Mouse (Mus musculus) liver, embryonic 16.5 days (tissue): Measurements from ENCODE around the gene Dhdds. TPM values are rescaled to one million over a fixed set of nuclear protein-coding genes. Genes with fewer than 3 reads are reported as not detected.

Source experiments
- ATAC-seq: fragments of 200-750 bp; cut with Nextera tagmentation; 2 replicates; pipeline ENCODE4 v1.8.0; 2017; ENCODE audit warnings: low read depth, mild to moderate bottlenecking, moderate number of reproducible peaks, moderate library complexity
- H3K27ac ChIP-seq: fragments of 300-500 bp; sonication (generic); 2 replicates; pipeline ENCODE4 v1.5.1; 2014; ENCODE audit warnings: mild to moderate bottlenecking, low read length
- H3K27me3 ChIP-seq: fragments of 300-500 bp; sonication (generic); 2 replicates; pipeline ENCODE4 v1.6.1; 2014; ENCODE audit warnings: low read depth, low read length, mixed read lengths; ENCODE audit not compliant: control insufficient read depth, insufficient read depth
- H3K36me3 ChIP-seq: fragments of 300-500 bp; sonication (generic); 2 replicates; pipeline ENCODE4 v1.6.1; 2014; ENCODE audit warnings: mild to moderate bottlenecking; ENCODE audit not compliant: control insufficient read depth, insufficient read depth
- H3K4me1 ChIP-seq: fragments of 300-500 bp; sonication (generic); 2 replicates; pipeline ENCODE4 v1.6.1; 2014; ENCODE audit warnings: low read depth, low read length, mixed read lengths; ENCODE audit not compliant: control insufficient read depth
- H3K4me2 ChIP-seq: fragments of 300-500 bp; sonication (generic); 2 replicates; pipeline ENCODE4 v1.6.1; 2014; ENCODE audit warnings: low read depth, low read length, mixed read lengths
- H3K4me3 ChIP-seq: fragments of 300-500 bp; sonication (generic); 2 replicates; pipeline ENCODE4 v1.5.1; 2014; ENCODE audit warnings: low read depth, mild to moderate bottlenecking, low read length
- H3K9ac ChIP-seq: fragments of 300-500 bp; sonication (generic); 2 replicates; pipeline ENCODE4 v1.6.1; 2014; ENCODE audit warnings: low read depth, low read length
- H3K9me3 ChIP-seq: fragments of 300-500 bp; sonication (generic); replicated peaks from 2 replicates; pipeline ENCODE4 v1.6.1; 2016; ENCODE audit warnings: low read length; ENCODE audit not compliant: control insufficient read depth
- WGBS: fragments of 180-500 bp; shearing (Covaris S2); extraction: QIAGEN DNeasy Blood & Tissue Kit; methylation state at CpG from one replicate; pipeline ENCODE4 v1.1.7; 2014; ENCODE audit not compliant: insufficient replicate concordance; 5-methylcytosine and 5-hydroxymethylcytosine counted together
- polyA plus RNA-seq: library from polyadenylated mRNA; unstranded; fragments of >200 nt; fragmentation: Nextera tagmentation; extraction: Ambion mirVana; gene quantifications from 2 replicates; pipeline ENCODE4 v1.2.1, GENCODE M21; 2015

The Dhdds gene
- polyA plus RNA-seq, 1 experiment from 2014 or later: 20.2 TPM

DNA sequence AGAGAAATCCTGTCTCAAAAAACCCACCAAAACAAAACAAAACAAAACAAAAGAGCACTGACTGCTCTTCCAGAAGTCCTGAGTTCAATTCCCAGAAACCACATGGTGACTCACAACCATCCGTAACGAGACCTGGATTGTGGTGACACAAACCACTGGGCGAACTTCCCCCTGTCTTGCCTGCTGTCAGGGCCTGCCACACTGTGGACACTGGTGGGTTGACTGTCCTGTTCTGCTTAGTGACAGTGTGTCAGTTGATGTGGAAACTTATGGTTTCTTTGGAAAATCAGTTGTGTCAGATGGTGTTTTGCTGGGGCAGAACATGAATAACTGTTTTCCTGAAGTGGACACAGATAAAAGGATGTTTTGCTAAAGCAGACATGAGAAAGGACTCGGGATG, 58.0 kb downstream of the Dhdds start:
- no peaks in the 10 kb centered on the region for H3K27me3 ChIP-seq
- 53% methylated on average over 4 of the region's 4 CpGs for WGBS
- no peak for ATAC-seq
- no peaks in the 10 kb centered on the region for H3K36me3 ChIP-seq
- peaks cover 7% of the 10 kb centered on the region for H3K4me1 ChIP-seq
- no peak overlapping the region for H3K4me2 ChIP-seq
- no peak overlapping the region for H3K9ac ChIP-seq
- H3K9me3 ChIP-seq: no peaks in the 10 kb centered on the region
- no peak overlapping the region for H3K4me3 ChIP-seq
- no peak overlapping the region for H3K27ac ChIP-seq

GRCm38 (mm10) chr4:133941576-133941975, 59.1 kb downstream of the Dhdds start:
- 0 out of 2 replicates have a peak, but pooled peaks have one; percentile 9 for ATAC-seq
- Histone ChIP-seq H3K4me2 (no peak overlapping the region), H3K9me3 (no peaks in the 10 kb centered on the region), H3K4me3 (no peak overlapping the region), H3K9ac (no peak overlapping the region), H3K4me1 (peaks cover 7% of the 10 kb centered on the region), H3K27me3 (no peaks in the 10 kb centered on the region), H3K27ac (no peak overlapping the region), H3K36me3 (no peaks in the 10 kb centered on the region)
- WGBS: 40% methylated on average over 3 of the region's 3 CpGs

DNA sequence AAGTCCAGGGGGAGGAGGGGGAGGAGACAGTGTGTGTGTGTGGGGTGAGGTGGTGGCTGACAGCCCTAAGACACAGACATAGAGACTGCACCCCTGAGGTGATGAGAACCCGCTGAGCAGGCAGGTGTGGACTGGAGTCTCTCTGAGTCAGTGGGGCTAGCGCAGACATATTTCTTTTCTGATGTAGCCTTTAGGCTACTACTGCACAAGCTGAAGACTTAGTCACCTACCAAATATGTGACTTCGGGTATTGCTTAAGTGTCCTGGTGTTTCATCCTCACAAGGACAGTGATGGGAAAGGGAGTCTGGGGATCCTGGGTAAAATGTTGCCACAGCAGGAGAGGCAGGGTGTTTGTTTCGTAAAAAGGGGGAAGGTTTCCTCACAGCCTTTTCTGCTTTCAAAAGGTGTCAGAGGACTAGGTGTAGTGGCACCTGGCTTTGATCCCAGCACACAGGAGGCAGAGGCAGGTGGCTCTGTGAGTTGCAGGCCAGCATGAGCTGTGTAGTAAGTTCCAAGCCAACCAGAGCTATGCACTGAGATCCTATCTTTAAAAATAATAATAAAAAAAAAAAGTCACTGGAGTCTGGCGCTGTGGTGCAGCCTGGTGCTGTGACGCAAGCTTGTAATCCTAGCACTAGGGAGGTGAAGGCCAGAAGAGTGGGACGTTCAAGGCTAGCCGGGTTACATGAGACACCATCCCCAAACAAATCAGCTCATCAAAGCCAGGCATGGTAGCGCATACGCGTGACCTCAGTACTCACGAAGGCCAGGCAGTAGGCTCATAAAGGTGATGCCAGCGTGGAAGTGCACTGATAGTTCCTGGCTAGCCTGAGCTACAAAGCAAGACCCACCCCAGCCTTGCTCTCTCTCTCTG, 60.1 kb downstream of the Dhdds start:
- Histone ChIP-seq H3K4me1 (peaks cover 7% of the 10 kb centered on the region), H3K9me3 (no peaks in the 10 kb centered on the region), H3K4me3 (no peak overlapping the region), H3K9ac (no peak overlapping the region), H3K27ac (no peak overlapping the region), H3K36me3 (no peaks in the 10 kb centered on the region), H3K27me3 (no peaks in the 10 kb centered on the region), H3K4me2 (no peak overlapping the region)
- peak; percentile 16; the same call in 1 of the 2 replicates for ATAC-seq
- WGBS: 70% methylated on average over 13 of the region's 13 CpGs

- no peaks in the 10 kb centered on the region for H3K36me3 ChIP-seq
- no peak overlapping the region for H3K4me2 ChIP-seq
- H3K4me3 ChIP-seq: no peak overlapping the region
- no peaks in the 10 kb centered on the region for H3K27me3 ChIP-seq
- peaks cover 7% of the 10 kb centered on the region for H3K4me1 ChIP-seq
- no peak overlapping the region for H3K27ac ChIP-seq
- no peaks in the 10 kb centered on the region for H3K9me3 ChIP-seq
- 40% methylated on average over 2 of the region's 2 CpGs for WGBS
- no peak for ATAC-seq
- H3K9ac ChIP-seq: no peak overlapping the region
Measured at GRCm38 (mm10) chr4:133938077-133938476, 62.6 kb downstream of the Dhdds start.

- 53% methylated on average over 3 of the region's 3 CpGs for WGBS
- Histone ChIP-seq H3K9ac (no peak overlapping the region), H3K4me2 (no peak overlapping the region), H3K4me3 (no peak overlapping the region), H3K9me3 (no peaks in the 10 kb centered on the region), H3K27ac (no peak overlapping the region), H3K36me3 (no peaks in the 10 kb centered on the region), H3K27me3 (no peaks in the 10 kb centered on the region), H3K4me1 (peaks cover 6% of the 10 kb centered on the region; the same call in 1 of the 2 replicates)
- ATAC-seq: no peak
Measured at GRCm38 (mm10) chr4:133931785-133932184, 68.9 kb downstream of the Dhdds start.

DNA sequence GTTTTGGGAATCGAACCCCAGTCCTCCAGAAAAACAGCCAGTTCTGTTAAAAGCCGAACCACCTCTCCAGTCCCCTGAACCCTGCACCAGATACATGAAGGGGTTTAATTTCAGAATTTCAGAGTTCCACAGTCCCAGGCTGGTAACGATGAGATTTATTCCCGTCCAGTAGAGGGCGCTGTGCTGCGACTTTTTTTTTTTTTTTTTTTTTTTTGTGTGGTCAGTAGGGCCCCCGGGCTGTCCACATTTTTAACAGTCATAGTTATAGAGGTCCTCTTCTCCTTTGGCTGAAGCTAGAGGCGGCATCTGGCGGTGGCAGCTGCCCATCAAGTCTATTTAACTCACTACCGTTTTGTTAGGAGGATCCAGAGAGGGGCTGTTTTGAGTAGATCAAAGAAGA, 69.4 kb downstream of the Dhdds start:
- H3K27ac ChIP-seq: no peak overlapping the region
- H3K9ac ChIP-seq: no peak overlapping the region
- no peak for ATAC-seq
- 7% methylated on average over 10 of the region's 10 CpGs for WGBS
- no peaks in the 10 kb centered on the region for H3K27me3 ChIP-seq
- no peak overlapping the region for H3K4me2 ChIP-seq
- H3K9me3 ChIP-seq: no peaks in the 10 kb centered on the region
- no peaks in the 10 kb centered on the region for H3K36me3 ChIP-seq
- peaks cover 6% of the 10 kb centered on the region; the same call in 1 of the 2 replicates for H3K4me1 ChIP-seq
- H3K4me3 ChIP-seq: no peak overlapping the region

GRCm38 (mm10) chr4:133929278-133929670, 71.4 kb downstream of the Dhdds start:
- no peak overlapping the region for H3K9ac ChIP-seq
- H3K4me2 ChIP-seq: peak overlapping the region; percentile 34; the same call in 1 of the 2 replicates
- WGBS: 9% methylated on average over 7 of the region's 7 CpGs
- peaks cover 6% of the 10 kb centered on the region; the same call in 1 of the 2 replicates for H3K4me1 ChIP-seq
- no peaks in the 10 kb centered on the region for H3K27me3 ChIP-seq
- H3K36me3 ChIP-seq: no peaks in the 10 kb centered on the region
- H3K27ac ChIP-seq: peak overlapping the region; percentile 16
- no peaks in the 10 kb centered on the region for H3K9me3 ChIP-seq
- peak overlapping the region; percentile 5; the same call in 1 of the 2 replicates for H3K4me3 ChIP-seq
- ATAC-seq: 0 out of 2 replicates have a peak, but pooled peaks have one; percentile 13

DNA sequence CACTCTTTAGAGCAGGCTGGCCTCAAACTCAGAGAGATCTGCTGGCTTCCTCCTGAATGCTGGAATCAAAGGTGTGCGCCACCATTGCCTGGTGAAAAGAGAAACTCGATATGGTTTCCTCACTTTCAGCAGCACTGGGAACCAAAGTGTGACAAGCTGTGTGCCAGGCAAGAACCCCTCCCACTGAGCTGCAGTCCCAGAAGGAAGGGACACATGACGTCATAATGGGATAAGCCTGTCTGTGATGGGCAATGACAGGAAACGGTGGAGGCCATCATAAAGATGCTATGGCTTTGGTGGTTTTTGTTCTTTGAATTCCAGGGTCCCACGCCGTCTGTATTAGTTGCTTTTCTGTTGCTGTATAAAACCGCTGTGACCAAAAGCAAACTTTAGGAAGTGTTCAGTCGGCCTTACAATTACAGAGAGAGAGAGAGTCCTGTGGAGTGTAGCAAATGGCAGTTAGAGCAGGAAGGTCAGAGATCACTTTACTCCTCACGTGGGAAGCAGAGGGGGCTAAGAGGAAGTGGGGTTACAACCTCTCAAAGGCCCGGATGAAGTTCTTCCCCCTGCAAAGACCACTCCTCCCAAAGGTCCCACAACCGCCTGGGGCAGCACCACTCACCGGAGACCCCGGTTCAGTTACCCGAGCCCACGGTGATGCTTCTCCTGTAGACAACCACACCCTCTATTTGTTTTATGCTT, 72.0 kb downstream of the Dhdds start:
- 15% methylated on average over 15 of the region's 15 CpGs for WGBS
- H3K36me3 ChIP-seq: no peaks in the 10 kb centered on the region
- H3K4me3 ChIP-seq: peak overlapping the region; percentile 5; the same call in 1 of the 2 replicates
- no peaks in the 10 kb centered on the region for H3K27me3 ChIP-seq
- H3K4me1 ChIP-seq: peaks cover 6% of the 10 kb centered on the region; the same call in 1 of the 2 replicates
- H3K9ac ChIP-seq: no peak overlapping the region
- ATAC-seq: peak; percentile 32; the same call in 1 of the 2 replicates
- H3K27ac ChIP-seq: peak overlapping the region; percentile 16
- peak overlapping the region; percentile 34; the same call in 1 of the 2 replicates for H3K4me2 ChIP-seq
- H3K9me3 ChIP-seq: no peaks in the 10 kb centered on the region
